Mouse (Mus musculus) gastrocnemius, postnatal 14 days (tissue): Measurements from ENCODE around the gene St3gal2. TPM values are rescaled to one million over a fixed set of nuclear protein-coding genes. Genes with fewer than 3 reads are reported as not detected.
A peak's percentile ranks its signal among the peaks of the same experiment; 100 is the strongest.

ENCODE experiments used
- DNase-seq: peaks from one replicate; pipeline ENCODE4 v3.0.0; 2021; ENCODE audit warnings: mixed read lengths
- intact Hi-C: fragments of 180-260 bp; cut with DNase I; formaldehyde crosslinking; loops from one replicate; pipeline ENCODE4 v1.15.1; 2025; ENCODE audit warnings: low total_unique reads
- long read RNA-seq, 2 experiments: library from polyadenylated mRNA; stranded (forward); transcript quantifications; one replicate each; pipeline ENCODE4 v2.0.0; 2021
- total RNA-seq, 2 experiments: library from RNA; stranded (reverse); gene quantifications; 2 replicates each; pipeline ENCODE4 v1.2.3; 2021

Gene St3gal2
- 10 to 100 TPM; 32.0 to 35.6 TPM for total RNA-seq
- long read RNA-seq, experiment 1, full-length matches to known transcripts = 27 of 36 reads
- long read RNA-seq, experiment 1, partial matches to known transcripts = 6 of 36 reads
- long read RNA-seq, experiment 1, other reads (novel, unspliced or antisense) = 3 of 36 reads
- long read RNA-seq, experiment 2, full-length matches to known transcripts = 42 of 60 reads
- long read RNA-seq, experiment 2, partial matches to known transcripts = 13 of 60 reads
- long read RNA-seq, experiment 2, other reads (novel, unspliced or antisense) = 5 of 60 reads

DNA sequence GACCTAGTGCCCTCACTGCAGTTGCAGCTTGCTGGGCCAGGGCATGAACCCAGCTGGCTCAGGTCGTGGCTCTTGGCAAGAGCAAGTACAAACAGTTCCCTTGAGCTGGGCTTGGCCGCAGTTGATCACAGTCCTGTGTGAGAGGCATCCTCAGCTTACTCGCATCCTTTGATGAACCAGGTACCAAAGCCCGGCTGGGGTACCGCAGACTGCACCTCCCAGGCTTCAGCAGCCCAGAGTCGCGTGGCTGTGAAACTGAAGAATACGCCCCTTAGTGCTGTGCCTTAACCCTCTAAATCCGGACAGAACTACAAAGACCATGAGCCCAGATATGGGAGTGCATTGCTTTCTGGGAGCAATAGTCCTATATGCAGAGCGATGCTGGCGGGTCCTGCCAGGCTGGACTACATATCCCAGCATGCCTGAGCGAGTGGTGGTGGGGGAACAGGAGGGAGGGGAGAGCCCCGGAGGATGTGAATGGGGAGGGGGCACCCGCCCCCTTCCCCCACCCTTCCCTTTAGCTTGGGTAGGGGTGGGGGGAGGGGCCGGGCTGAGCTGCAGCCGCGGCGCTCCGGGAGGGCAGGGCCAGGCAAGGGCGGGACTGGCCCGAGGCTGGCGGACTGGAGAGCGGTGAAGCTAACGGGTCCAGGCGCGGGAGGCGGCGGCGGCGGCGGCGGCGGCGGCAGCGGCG is at the start of gene St3gal2:
TSS of gene St3gal2 (plus strand) at position 582 of the 691 bp plus-strand sequence.
- intact Hi-C loops = no loop called here

DNA sequence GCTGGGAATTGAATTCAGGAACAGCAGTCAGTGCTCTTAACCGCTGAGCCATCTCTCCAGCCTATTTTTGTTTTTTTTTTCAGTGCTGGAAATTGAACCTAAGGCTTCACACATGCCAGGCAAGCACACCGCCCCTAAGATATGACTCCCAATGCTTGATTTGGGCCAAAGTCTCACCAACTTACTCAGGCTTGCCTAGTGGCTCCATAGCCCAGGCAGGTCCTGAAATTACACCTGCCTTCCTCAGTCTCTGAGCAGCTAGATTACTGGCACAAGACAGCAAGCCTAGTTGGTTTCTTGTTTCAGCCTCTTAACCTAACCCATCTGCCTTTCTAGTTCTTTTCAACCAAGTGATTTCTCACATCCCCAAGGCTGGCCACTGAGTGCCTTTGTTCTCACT is 49.2 kb upstream of the St3gal2 start:
- intact Hi-C loops = no loop called here
- DNase-seq = no peak

More for the DNA sequence above, at the start of gene St3gal2:
- peak; percentile 88 for DNase-seq

DNA sequence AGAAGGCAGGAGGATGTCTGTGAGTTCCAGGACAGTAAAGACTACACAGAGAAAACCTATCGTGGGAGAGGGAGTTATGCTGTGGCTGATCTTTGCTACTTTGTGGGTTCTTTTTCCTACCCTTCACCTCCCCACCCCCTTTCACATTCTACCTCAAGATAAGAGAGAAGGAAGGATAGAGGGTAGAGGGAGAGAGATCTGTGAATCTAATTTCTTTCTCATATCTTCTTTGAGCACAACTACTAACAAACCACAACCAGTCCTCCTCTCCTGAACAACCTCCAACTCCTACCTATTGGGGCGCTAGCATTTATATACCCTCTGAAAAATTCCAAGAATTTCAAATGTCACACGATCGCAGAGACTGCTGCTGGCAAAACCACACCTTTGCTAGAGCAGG is 41.9 kb upstream of the St3gal2 start:
- DNase-seq = no peak
- intact Hi-C loops = no loop called here

- no peak for DNase-seq
- intact Hi-C loops = no loop called here
Observed at GRCm38 (mm10) chr8:110881741-110882310, 37.9 kb upstream of the St3gal2 start.

GRCm38 (mm10) chr8:110883824-110884223 is 35.9 kb upstream of the St3gal2 start:
- intact Hi-C loops = no loop called here
- no peak for DNase-seq

- intact Hi-C loops = no loop called here
- no peak for DNase-seq
Observed at GRCm38 (mm10) chr8:110886634-110887033, 33.1 kb upstream of the St3gal2 start.

DNA sequence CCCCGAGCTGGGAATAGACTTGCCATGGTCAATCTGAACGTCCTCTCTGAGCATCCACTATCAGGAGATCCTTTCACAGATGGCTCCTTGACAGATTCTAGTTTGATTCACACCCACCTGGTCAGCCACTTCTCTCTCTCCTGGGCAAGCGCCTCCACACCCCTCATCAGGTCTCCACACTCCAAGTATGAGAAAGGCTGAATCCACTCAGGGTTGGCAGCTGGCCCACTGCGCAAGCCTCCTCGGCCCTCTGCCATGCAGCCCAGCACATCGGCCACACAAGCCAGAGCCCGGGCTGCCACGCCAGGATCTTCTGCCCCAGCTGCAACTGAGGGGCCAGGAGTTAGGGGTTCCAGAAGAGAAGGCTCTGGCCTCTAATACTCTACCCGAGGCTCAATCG is 32.2 kb upstream of the St3gal2 start:
- peak; percentile 24 for DNase-seq
- intact Hi-C loops = no loop called here

DNA sequence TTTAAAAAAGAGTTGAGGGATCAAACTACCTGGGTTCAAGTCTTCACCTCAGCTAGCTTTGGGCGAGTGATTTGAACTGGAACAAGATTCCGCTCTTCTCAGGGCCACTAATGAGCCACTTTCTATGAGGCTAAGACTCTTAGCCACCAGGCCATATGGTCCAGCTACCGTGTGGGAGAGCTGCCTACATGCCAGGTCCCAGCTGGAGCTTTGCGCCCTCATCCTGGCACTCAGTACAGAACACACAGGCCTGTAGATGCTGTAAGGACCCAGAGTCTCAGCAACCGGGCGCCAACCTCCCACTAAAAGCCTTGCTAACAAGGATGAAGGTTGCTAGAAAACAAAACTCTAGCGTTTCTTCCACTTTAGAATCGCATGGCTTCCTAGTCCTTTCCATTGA is 31.3 kb upstream of the St3gal2 start:
- DNase-seq = no peak
- intact Hi-C loops = no loop called here

DNA sequence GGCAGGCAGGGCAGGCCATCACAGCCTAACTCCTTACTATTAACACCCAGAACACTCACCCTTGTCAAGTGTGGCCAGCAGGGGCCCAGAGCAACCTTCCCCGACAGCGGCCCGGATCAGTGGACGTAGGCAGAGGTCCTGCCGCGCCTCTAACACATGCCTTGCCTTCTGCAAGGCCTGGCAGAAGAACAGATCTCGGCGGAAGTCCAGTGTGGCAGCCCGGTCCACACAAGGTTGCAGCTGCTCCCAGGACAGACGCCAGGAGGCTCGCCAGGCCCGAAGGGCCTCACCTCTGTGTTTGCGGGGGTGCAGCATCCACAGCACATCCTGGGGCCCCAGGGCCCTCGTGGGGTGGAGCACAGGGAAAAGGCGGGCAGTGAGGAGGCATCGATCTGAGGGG is 30.9 kb upstream of the St3gal2 start:
- intact Hi-C loops = no loop called here
- DNase-seq = peak; percentile 79

GRCm38 (mm10) chr8:110889904-110890470 is 29.7 kb upstream of the St3gal2 start:
- intact Hi-C loops = no loop called here
- no peak for DNase-seq

- intact Hi-C loops = no loop called here
- DNase-seq = no peak
Observed at GRCm38 (mm10) chr8:110892040-110892439, 27.7 kb upstream of the St3gal2 start.

GRCm38 (mm10) chr8:110892913-110893312 is 26.8 kb upstream of the St3gal2 start:
- intact Hi-C loops = no loop called here
- DNase-seq = no peak

DNA sequence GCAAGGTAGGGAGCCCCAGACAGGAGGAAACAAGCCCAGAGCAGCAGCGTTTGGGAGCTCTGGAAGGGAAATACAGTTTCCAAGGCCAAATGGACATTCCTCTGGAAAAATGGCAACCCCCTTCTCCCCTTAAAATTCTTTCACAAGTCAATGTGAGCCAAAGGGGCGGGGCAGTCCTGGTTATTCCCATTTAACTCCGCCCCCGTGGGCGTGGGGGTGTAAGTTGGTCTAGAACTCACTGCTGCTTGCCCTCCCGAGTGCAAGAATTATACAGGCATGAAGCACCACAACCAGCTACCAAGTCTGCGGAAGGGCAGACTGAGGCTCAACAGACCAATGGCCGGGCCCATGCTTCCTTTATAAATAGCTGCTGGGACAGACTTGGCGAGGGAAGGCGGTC is 24.9 kb upstream of the St3gal2 start:
- intact Hi-C loops = no loop called here
- no peak for DNase-seq

GRCm38 (mm10) chr8:110895254-110895653 is 24.5 kb upstream of the St3gal2 start:
- DNase-seq = no peak
- intact Hi-C loops = no loop called here

- DNase-seq = no peak
- intact Hi-C loops = no loop called here
Observed at GRCm38 (mm10) chr8:110895812-110896211, 23.9 kb upstream of the St3gal2 start.

- DNase-seq = no peak
- intact Hi-C loops = no loop called here
Observed at GRCm38 (mm10) chr8:110897495-110897894, 22.2 kb upstream of the St3gal2 start.

GRCm38 (mm10) chr8:110901056-110901455 is 18.7 kb upstream of the St3gal2 start:
- intact Hi-C loops = loop anchor here (10.0 kb wide), 1 partner anchor 54 kb away; no protein-coding TSS in a partner anchor
- DNase-seq = no peak

- intact Hi-C loops = loop anchor here (10.0 kb wide), 1 partner anchor 53 kb away; no protein-coding TSS in a partner anchor
- DNase-seq = peak; percentile 82
Observed at GRCm38 (mm10) chr8:110901839-110902578, 17.7 kb upstream of the St3gal2 start, which contains the start of gene Fuk. Gene Fuk (minus strand): TSS chr8:110902488.

- DNase-seq = no peak
- intact Hi-C loops = loop anchor here (10.0 kb wide), 1 partner anchor 52 kb away; no protein-coding TSS in a partner anchor
Observed at GRCm38 (mm10) chr8:110902579-110902965, 17.1 kb upstream of the St3gal2 start.

- DNase-seq = no peak
- intact Hi-C loops = loop anchor here (10.0 kb wide), 1 partner anchor 49 kb away; no protein-coding TSS in a partner anchor
Observed at GRCm38 (mm10) chr8:110905404-110905803, 14.3 kb upstream of the St3gal2 start.
